Mouse (Mus musculus) layer of hippocampus, adult 9-11 months (tissue): ENCODE measurements around the gene Cep131.

ENCODE experiments used
- DNase-seq: peaks from one replicate; pipeline ENCODE4 v3.0.0; 2022

Cep131 gene

GRCm38 (mm10) chr11:120092817-120093591 is 6.4 kb upstream of the Cep131 start:
- no peak for DNase-seq

GRCm38 (mm10) chr11:120090661-120091060 is 4.0 kb upstream of the Cep131 start:
- DNase-seq: no peak

GRCm38 (mm10) chr11:120085891-120086627 is 568 bp downstream of the Cep131 start:
- no peak for DNase-seq

- no peak for DNase-seq
These were observed 6.3 kb downstream of the Cep131 start for GRCm38 (mm10) chr11:120080282-120080681.

GRCm38 (mm10) chr11:120076191-120076590 is 10.4 kb downstream of the Cep131 start:
- no peak for DNase-seq

- no peak for DNase-seq
These were observed 13.5 kb downstream of the Cep131 start for GRCm38 (mm10) chr11:120072986-120073647.

GRCm38 (mm10) chr11:120071731-120072320 is 14.8 kb downstream of the Cep131 start:
- no peak for DNase-seq

- DNase-seq: peak; percentile 65
These were observed 15.6 kb downstream of the Cep131 start for GRCm38 (mm10) chr11:120071065-120071464.

GRCm38 (mm10) chr11:120070286-120070930 is 16.2 kb downstream of the Cep131 start:
- no peak for DNase-seq

- no peak for DNase-seq
These were observed 17.4 kb downstream of the Cep131 start for GRCm38 (mm10) chr11:120069261-120069660.

GRCm38 (mm10) chr11:120067834-120068233 is 18.8 kb downstream of the Cep131 start:
- DNase-seq: no peak

- no peak for DNase-seq
These were observed 21.3 kb downstream of the Cep131 start for GRCm38 (mm10) chr11:120065291-120065690.

- no peak for DNase-seq
These were observed 22.0 kb downstream of the Cep131 start for GRCm38 (mm10) chr11:120064668-120065040.

- no peak for DNase-seq
These were observed 22.5 kb downstream of the Cep131 start for GRCm38 (mm10) chr11:120064006-120064667.

- DNase-seq: no peak
These were observed 23.3 kb downstream of the Cep131 start for GRCm38 (mm10) chr11:120063326-120063725.

- DNase-seq: no peak
These were observed 26.0 kb downstream of the Cep131 start for GRCm38 (mm10) chr11:120060634-120061033.

GRCm38 (mm10) chr11:120055953-120056732 is 30.5 kb downstream of the Cep131 start:
- DNase-seq: no peak

GRCm38 (mm10) chr11:120053846-120054245 is 32.8 kb downstream of the Cep131 start:
- no peak for DNase-seq

GRCm38 (mm10) chr11:120052274-120052673 is 34.4 kb downstream of the Cep131 start:
- no peak for DNase-seq

GRCm38 (mm10) chr11:120051124-120051811 is 35.4 kb downstream of the Cep131 start:
- peak; percentile 66 for DNase-seq

GRCm38 (mm10) chr11:120049067-120049466 is 37.6 kb downstream of the Cep131 start:
- no peak for DNase-seq
